Mouse (Mus musculus) liver, embryonic 18 days (tissue): Measurements from ENCODE around the gene Mapk14. TPM values are rescaled to one million over a fixed set of nuclear protein-coding genes. Genes with fewer than 3 reads are reported as not detected.

ENCODE experiments used
- polyA plus RNA-seq: library from polyadenylated mRNA; depleted of rRNA; stranded (reverse); fragments of >200 nt; gene quantifications from 2 replicates; pipeline ENCODE4 v1.2.3, GENCODE M21; 2012; rRNA removed

Mapk14 gene
- polyA plus RNA-seq = 41.7 and 50.1 TPM in 2 replicates

GRCm38 (mm10) chr17:28690776-28691686, at the start of gene Mapk14:
Mapk14 (plus strand) TSS chr17:28691329.

GRCm38 (mm10) chr17:28689586-28690283, 1.4 kb upstream of the Mapk14 start, which contains the start of gene Slc26a8:
Slc26a8 (minus strand) TSS chr17:28690233.

GRCm38 (mm10) chr17:28725783-28726182, 34.7 kb downstream of the Mapk14 start, which contains the start of gene AC170998.1:
AC170998.1 (plus strand) TSS chr17:28726083.

GRCm38 (mm10) chr17:28769121-28769874, 78.2 kb downstream of the Mapk14 start, which contains the start of gene Mapk13:
Mapk13 (plus strand) TSS chr17:28769297.

Other genes starting within 250 kb of the Mapk14 start
- 47.2 and 52.1 TPM in 2 replicates for gene Fkbp5, start 173.8 kb upstream of the Mapk14 start, polyA plus RNA-seq
- gene Armc12, start 160.5 kb upstream of the Mapk14 start, polyA plus RNA-seq = 0.08 and 0.12 TPM in 2 replicates
- not detected in 2 replicates for gene Clpsl2, start 141.9 kb upstream of the Mapk14 start, polyA plus RNA-seq
- 0.42 and 11.9 TPM in 2 replicates for gene Clps, start 130.6 kb upstream of the Mapk14 start, polyA plus RNA-seq
- gene Lhfpl5, start 115.7 kb upstream of the Mapk14 start, polyA plus RNA-seq = not detected in 2 replicates
- 11.8 and 14.0 TPM in 2 replicates for gene Srpk1, start 68.6 kb upstream of the Mapk14 start, polyA plus RNA-seq
- gene Slc26a8, start 1.1 kb upstream of the Mapk14 start, polyA plus RNA-seq = 0.60 and 0.66 TPM in 2 replicates
- 0.17 and 0.30 TPM in 2 replicates for gene AC170998.1, start 34.8 kb downstream of the Mapk14 start, polyA plus RNA-seq
- gene Mapk13, start 78.0 kb downstream of the Mapk14 start, polyA plus RNA-seq = 15.2 and 19.5 TPM in 2 replicates
- gene Brpf3, start 109.8 kb downstream of the Mapk14 start, polyA plus RNA-seq = 48.5 and 53.0 TPM in 2 replicates
- gene Pnpla1, start 167.1 kb downstream of the Mapk14 start, polyA plus RNA-seq = 0.14 and 0.17 TPM in 2 replicates
- 0.09 and 0.20 TPM in 2 replicates for gene 4930539E08Rik, start 224.0 kb downstream of the Mapk14 start, polyA plus RNA-seq